Mouse (Mus musculus) layer of hippocampus, adult 8-10 months (tissue): ENCODE data around the gene Milr1. TPM values are rescaled to one million over a fixed set of nuclear protein-coding genes. Genes with fewer than 3 reads are reported as not detected.

Experiments used
- DNase-seq, 2 experiments: peaks; one replicate each; pipeline ENCODE4 v3.0.0; 2022; ENCODE audit warnings: low spot score in 2 of 2
- microRNA-seq, 2 experiments: library from miRNA; unstranded; fragments of <30 nt; microRNA quantifications; one replicate each; pipeline ENCODE4 v1.2.0; 2022
- total RNA-seq, 4 experiments: library from RNA; stranded (reverse); gene quantifications; 2 replicates each; pipeline ENCODE4 v1.2.4; 2022

Milr1 gene
- total RNA-seq, 4 experiments from 2014 or later, result 4.9 to 6.2 TPM; not detected in 2

GRCm38 (mm10) chr11:106812410-106813136, 61.5 kb downstream of the Milr1 start:
- DNase-seq, result no peak

- DNase-seq, result no peak
Observed at GRCm38 (mm10) chr11:106814601-106815320, 63.7 kb downstream of the Milr1 start.

- DNase-seq, result no peak
Observed at GRCm38 (mm10) chr11:106815331-106815730, 64.3 kb downstream of the Milr1 start.

- no peak for DNase-seq
Observed at GRCm38 (mm10) chr11:106815761-106816160, 64.7 kb downstream of the Milr1 start.

GRCm38 (mm10) chr11:106816316-106816715, 65.3 kb downstream of the Milr1 start:
- DNase-seq, result no peak

GRCm38 (mm10) chr11:106817156-106817555, 66.1 kb downstream of the Milr1 start:
- DNase-seq, result no peak

- no peak for DNase-seq
Observed at GRCm38 (mm10) chr11:106817808-106818207, 66.8 kb downstream of the Milr1 start.

GRCm38 (mm10) chr11:106818341-106818740, 67.3 kb downstream of the Milr1 start:
- DNase-seq, result no peak

Small RNA genes within 50 kb of the gene (microRNA-seq; reads per million reads assigned to microRNA genes)
- gene Gm25994 (0 reads per million in 2 experiments), gene Mir3064 (15.3 to 21.0 reads per million in 2 experiments)

Other genes starting within 250 kb of the Milr1 start
- 100 to 1,000 TPM; 135 to 153 (median 142) TPM for gene Tex2, start 137.8 kb upstream of the Milr1 start, total RNA-seq
- 10 to 100 TPM; 16.0 to 21.1 (median 18.0) TPM for gene Pecam1, start 598 bp upstream of the Milr1 start, total RNA-seq
- gene Polg2, start 28.3 kb downstream of the Milr1 start, total RNA-seq, result 1 to 10 TPM; 3.4 to 5.6 (median 3.7) TPM
- 100 to 1,000 TPM; 697 to 742 (median 710) TPM for gene Ddx5, start 38.0 kb downstream of the Milr1 start, total RNA-seq
- 10 to 100 TPM in 3 of 4 experiments, 1 to 10 TPM in 1; 9.1 to 15.6 (median 13.8) TPM for gene Cep95, start 38.0 kb downstream of the Milr1 start, total RNA-seq
- gene Smurf2, start 169.5 kb downstream of the Milr1 start, total RNA-seq, result 10 to 100 TPM; 26.1 to 32.9 (median 28.6) TPM
- 10 to 100 TPM; 17.5 to 23.7 (median 21.7) TPM for gene Kpna2, start 248.3 kb downstream of the Milr1 start, total RNA-seq